Mouse (Mus musculus) embryonic facial prominence, embryonic 11.5 days (tissue): Measurements from ENCODE around the gene Nupl2. TPM values are rescaled to one million over a fixed set of nuclear protein-coding genes. Genes with fewer than 3 reads are reported as not detected.

Source experiments
- ATAC-seq: fragments of 200-750 bp; cut with Nextera tagmentation; replicated peaks from 2 replicates; pipeline ENCODE4 v1.8.0; 2017; ENCODE audit warnings: low read depth; ENCODE audit not compliant: insufficient number of reproducible peaks, low FRiP score, low TSS enrichment
- DNase-seq: peaks from one replicate; pipeline ENCODE4 v3.0.0-alpha.2; 2015; ENCODE audit warnings: low spot score
- H3K27ac ChIP-seq: fragments of 300-500 bp; sonication (generic); replicated peaks from 2 replicates; pipeline ENCODE4 v1.5.1; 2014; ENCODE audit warnings: mild to moderate bottlenecking, low read depth, low read length, control low read depth
- H3K27me3 ChIP-seq: fragments of 300-500 bp; sonication (generic); 2 replicates; pipeline ENCODE4 v1.6.1; 2014; ENCODE audit warnings: mild to moderate bottlenecking, low read length, moderate library complexity, mixed read lengths; ENCODE audit not compliant: control insufficient read depth, insufficient read depth
- H3K36me3 ChIP-seq: fragments of 300-500 bp; sonication (generic); replicated peaks from 2 replicates; pipeline ENCODE4 v1.6.1; 2014; ENCODE audit warnings: low read depth, mild to moderate bottlenecking, low read length, moderate library complexity, mixed read lengths; ENCODE audit not compliant: control insufficient read depth, insufficient read depth
- H3K4me1 ChIP-seq: fragments of 300-500 bp; sonication (generic); 2 replicates; pipeline ENCODE4 v1.6.1; 2014; ENCODE audit warnings: low read length, mixed read lengths; ENCODE audit not compliant: control insufficient read depth, insufficient read depth
- H3K4me2 ChIP-seq: fragments of 300-500 bp; sonication (generic); 2 replicates; pipeline ENCODE4 v1.6.1; 2014; ENCODE audit warnings: low read depth, mild to moderate bottlenecking, control low read depth, low read length, moderate library complexity
- H3K4me3 ChIP-seq: fragments of 300-500 bp; sonication (generic); 2 replicates; pipeline ENCODE4 v1.5.1; 2014; ENCODE audit warnings: low read depth, low read length, control low read depth
- H3K9ac ChIP-seq: fragments of 300-500 bp; sonication (generic); replicated peaks from 2 replicates; pipeline ENCODE4 v1.6.1; 2014; ENCODE audit warnings: mild to moderate bottlenecking, control low read depth, low read length
- H3K9me3 ChIP-seq: fragments of 300-500 bp; sonication (generic); replicated peaks from 2 replicates; pipeline ENCODE4 v1.6.1; 2016; ENCODE audit warnings: mild to moderate bottlenecking, low read length, inconsistent platforms, mixed read lengths; ENCODE audit not compliant: control insufficient read depth
- WGBS: fragments of 180-500 bp; shearing (Covaris S2); extraction: QIAGEN DNeasy Blood & Tissue Kit; methylation state at CpG from one replicate; pipeline ENCODE4 v1.1.7; 2014; 5-methylcytosine and 5-hydroxymethylcytosine counted together
- polyA plus RNA-seq: library from polyadenylated mRNA; unstranded; fragments of >200 nt; fragmentation: Nextera tagmentation; extraction: Ambion mirVana; gene quantifications from 2 replicates; pipeline ENCODE4 v1.2.1, GENCODE M21; 2014

Gene Nupl2
- polyA plus RNA-seq, 1 experiment from 2014 or later = 21.1 TPM

- WGBS = 48% methylated on average over 1 of the region's 1 CpGs
- H3K9me3 ChIP-seq = no peaks in the 10 kb centered on the region
Observed at GRCm38 (mm10) chr5:24214547-24214878, 49.8 kb downstream of the Nupl2 start.

GRCm38 (mm10) chr5:24214900-24215299, 50.1 kb downstream of the Nupl2 start:
- no peak overlapping the region for H3K4me2 ChIP-seq
- no peaks in the 10 kb centered on the region for H3K36me3 ChIP-seq
- H3K27ac ChIP-seq = no peak overlapping the region
- 87% methylated on average over 1 of the region's 1 CpGs for WGBS
- ATAC-seq (no peak), DNase-seq (no peak)
- H3K9me3 ChIP-seq = no peaks in the 10 kb centered on the region
- no peak overlapping the region for H3K9ac ChIP-seq
- H3K4me3 ChIP-seq = no peak overlapping the region
- H3K27me3 ChIP-seq = no peaks in the 10 kb centered on the region
- no peaks in the 10 kb centered on the region for H3K4me1 ChIP-seq

More at GRCm38 (mm10) chr5:24214547-24214878, 49.8 kb downstream of the Nupl2 start:
- Histone ChIP-seq H3K27me3 (no peaks in the 10 kb centered on the region), H3K4me1 (no peaks in the 10 kb centered on the region), H3K4me3 (no peak overlapping the region), H3K9ac (no peak overlapping the region), H3K4me2 (no peak overlapping the region), H3K27ac (no peak overlapping the region), H3K36me3 (no peaks in the 10 kb centered on the region)
- DNase-seq (no peak), ATAC-seq (no peak)

Other genes starting within 250 kb of the Nupl2 start
- gene Fam126a, start 134.3 kb upstream of the Nupl2 start, polyA plus RNA-seq = 32.0 and 35.6 TPM in 2 replicates
- 84.7 and 87.5 TPM in 2 replicates for gene Klhl7, start 64.4 kb upstream of the Nupl2 start, polyA plus RNA-seq
- 3.7 and 4.2 TPM in 2 replicates for gene Kcnh2, start 186.6 kb downstream of the Nupl2 start, polyA plus RNA-seq
- gene Nos3, start 199.8 kb downstream of the Nupl2 start, polyA plus RNA-seq = 3.2 and 4.2 TPM in 2 replicates
- gene Atg9b, start 227.2 kb downstream of the Nupl2 start, polyA plus RNA-seq = 0.18 and 0.21 TPM in 2 replicates
- 27.0 and 27.4 TPM in 2 replicates for gene Abcb8, start 228.7 kb downstream of the Nupl2 start, polyA plus RNA-seq
- 0.42 and 0.45 TPM in 2 replicates for gene Asic3, start 248.4 kb downstream of the Nupl2 start, polyA plus RNA-seq